Mouse (Mus musculus) cortical plate, adult 2 months (tissue): ENCODE measurements around the gene Oma1.

Experiments
- CTCF ChIP-seq: fragments of 200-500 bp; IDR thresholded peaks from 2 replicates; pipeline ENCODE4 v1.5.1; 2011; ENCODE audit warnings: mild to moderate bottlenecking, control low read depth, low read length; ENCODE audit not compliant: insufficient read depth; ENCODE audit errors: extremely low read depth
- POLR2A ChIP-seq: fragments of 200-500 bp; IDR thresholded peaks from 2 replicates; pipeline ENCODE4 v1.6.1; 2011; ENCODE audit warnings: mild to moderate bottlenecking, low read length, control low read depth; ENCODE audit not compliant: insufficient read depth; ENCODE audit errors: extremely low read depth

- TF ChIP-seq POLR2A: no peak
- TF ChIP-seq CTCF: no peak
Measured at GRCm38 (mm10) chr4:103410217-103410799, 96.7 kb downstream of the Oma1 start.
